Mouse (Mus musculus) forebrain, postnatal 0 days (tissue): Measurements from ENCODE around the gene Tm4sf20. TPM values are rescaled to one million over a fixed set of nuclear protein-coding genes. Genes with fewer than 3 reads are reported as not detected.

ENCODE experiments used
- ATAC-seq: fragments of 200-750 bp; cut with Nextera tagmentation; 2 replicates; pipeline ENCODE4 v1.8.0; 2017; ENCODE audit warnings: mild to moderate bottlenecking, moderate library complexity
- DNase-seq: peaks from one replicate; pipeline ENCODE4 v3.0.0-alpha.2; 2015
- H3K27ac ChIP-seq: fragments of 300-500 bp; sonication (generic); 2 replicates; pipeline ENCODE4 v1.5.1; 2014; ENCODE audit warnings: low read depth, mild to moderate bottlenecking, antibody characterized with exemption, low read length, moderate library complexity, mixed read lengths
- H3K27me3 ChIP-seq: fragments of 300-500 bp; sonication (generic); 2 replicates; pipeline ENCODE4 v1.6.1; 2014; ENCODE audit warnings: mild to moderate bottlenecking, low read length, mixed read lengths; ENCODE audit not compliant: insufficient read depth
- H3K36me3 ChIP-seq: fragments of 300-500 bp; sonication (generic); 2 replicates; pipeline ENCODE4 v1.6.1; 2014; ENCODE audit warnings: mild to moderate bottlenecking, moderate library complexity; ENCODE audit not compliant: insufficient read depth
- H3K4me1 ChIP-seq: fragments of 300-500 bp; sonication (generic); 2 replicates; pipeline ENCODE4 v1.6.1; 2014; ENCODE audit warnings: antibody characterized with exemption; ENCODE audit not compliant: insufficient read depth
- H3K4me2 ChIP-seq: fragments of 300-500 bp; sonication (generic); 2 replicates; pipeline ENCODE4 v1.6.1; 2014; ENCODE audit warnings: low read depth, mild to moderate bottlenecking, moderate library complexity
- H3K4me3 ChIP-seq: fragments of 300-500 bp; sonication (generic); 2 replicates; pipeline ENCODE4 v1.5.1; 2014; ENCODE audit warnings: low read depth, low read length, mixed read lengths
- H3K9ac ChIP-seq: fragments of 300-500 bp; sonication (generic); 2 replicates; pipeline ENCODE4 v1.6.1; 2014; ENCODE audit warnings: mild to moderate bottlenecking
- H3K9me3 ChIP-seq: fragments of 300-500 bp; sonication (generic); 2 replicates; pipeline ENCODE4 v1.6.1; 2016; ENCODE audit warnings: low read length
- CTCF ChIP-seq: sonication (generic); IDR thresholded peaks from 2 replicates; pipeline ENCODE4 v1.5.1; 2016; ENCODE audit warnings: antibody characterized with exemption, control low read depth, low read depth
- WGBS: fragments of 180-500 bp; shearing (Covaris S2); extraction: QIAGEN DNeasy Blood & Tissue Kit; methylation state at CpG from one replicate; pipeline ENCODE4 v1.1.7; 2014; 5-methylcytosine and 5-hydroxymethylcytosine counted together
- polyA plus RNA-seq: library from polyadenylated mRNA; unstranded; fragments of >200 nt; fragmentation: Nextera tagmentation; extraction: Ambion mirVana; gene quantifications from 2 replicates; pipeline ENCODE4 v1.2.1, GENCODE M21; 2015
- total RNA-seq: library from RNA; depleted of rRNA; stranded (reverse); fragments of >200 nt; gene quantifications from 2 replicates; pipeline ENCODE4 v1.2.3, GENCODE M21; 2014

Gene Tm4sf20
- total and polyA plus RNA-seq, 2 experiments from 2014 or later = not detected

GRCm38 (mm10) chr1:82783559-82783958, 15.3 kb upstream of the Tm4sf20 start:
- Histone ChIP-seq H3K36me3 (no peaks in the 10 kb centered on the region), H3K4me1 (no peaks in the 10 kb centered on the region), H3K9ac (no peak overlapping the region), H3K4me2 (no peak overlapping the region), H3K9me3 (no peaks in the 10 kb centered on the region), H3K27me3 (no peaks in the 10 kb centered on the region), H3K27ac (no peak overlapping the region), H3K4me3 (no peak overlapping the region)
- TF ChIP-seq CTCF = no peak
- WGBS = 60% methylated on average over 3 of the region's 3 CpGs
- ATAC-seq = no peak
- no peak for DNase-seq

GRCm38 (mm10) chr1:82779388-82779966, 11.2 kb upstream of the Tm4sf20 start:
- Histone ChIP-seq H3K4me3 (no peak overlapping the region), H3K27ac (no peak overlapping the region), H3K27me3 (no peaks in the 10 kb centered on the region), H3K4me2 (no peak overlapping the region), H3K9me3 (no peaks in the 10 kb centered on the region), H3K36me3 (no peaks in the 10 kb centered on the region), H3K9ac (no peak overlapping the region), H3K4me1 (no peaks in the 10 kb centered on the region)
- TF ChIP-seq CTCF = no peak
- DNase-seq (no peak), ATAC-seq (no peak)
- 89% methylated on average over 6 of the region's 6 CpGs for WGBS

- 87% methylated on average over 4 of the region's 4 CpGs for WGBS
- H3K9me3 ChIP-seq = no peaks in the 10 kb centered on the region
- ATAC-seq (0 out of 2 replicates have a peak, but pooled peaks have one; percentile 34), DNase-seq (no peak)
- no peak overlapping the region for H3K4me2 ChIP-seq
- H3K4me3 ChIP-seq = no peak overlapping the region
- no peak overlapping the region for H3K27ac ChIP-seq
- H3K9ac ChIP-seq = no peak overlapping the region
- H3K27me3 ChIP-seq = no peaks in the 10 kb centered on the region
- H3K36me3 ChIP-seq = no peaks in the 10 kb centered on the region
- no peak for TF ChIP-seq CTCF
- no peaks in the 10 kb centered on the region for H3K4me1 ChIP-seq
Observed at GRCm38 (mm10) chr1:82775293-82775692, 7.0 kb upstream of the Tm4sf20 start.

GRCm38 (mm10) chr1:82773208-82773607, 4.9 kb upstream of the Tm4sf20 start:
- 79% methylated on average over 5 of the region's 5 CpGs for WGBS
- Histone ChIP-seq H3K27ac (no peak overlapping the region), H3K4me1 (no peaks in the 10 kb centered on the region), H3K9ac (no peak overlapping the region), H3K9me3 (no peaks in the 10 kb centered on the region), H3K4me3 (no peak overlapping the region), H3K27me3 (no peaks in the 10 kb centered on the region), H3K36me3 (no peaks in the 10 kb centered on the region), H3K4me2 (no peak overlapping the region)
- no peak for TF ChIP-seq CTCF
- DNase-seq = no peak
- ATAC-seq = no peak

GRCm38 (mm10) chr1:82772428-82772827, 4.2 kb upstream of the Tm4sf20 start:
- Histone ChIP-seq H3K4me1 (no peaks in the 10 kb centered on the region), H3K9me3 (no peaks in the 10 kb centered on the region), H3K27me3 (no peaks in the 10 kb centered on the region), H3K4me2 (no peak overlapping the region), H3K36me3 (no peaks in the 10 kb centered on the region), H3K27ac (no peak overlapping the region), H3K4me3 (no peak overlapping the region), H3K9ac (no peak overlapping the region)
- TF ChIP-seq CTCF = no peak
- 92% methylated on average over 4 of the region's 4 CpGs for WGBS
- DNase-seq = no peak
- no peak for ATAC-seq

- Histone ChIP-seq H3K4me1 (no peaks in the 10 kb centered on the region), H3K27ac (no peak within 1 kb of the TSS), H3K27me3 (no peaks in the 10 kb centered on the region), H3K4me2 (no peak within 1 kb of the TSS), H3K9me3 (no peaks in the 10 kb centered on the region), H3K4me3 (no peak within 1 kb of the TSS), H3K36me3 (no peaks in the 10 kb centered on the region), H3K9ac (no peak within 1 kb of the TSS)
- ATAC-seq = no peak
- WGBS = 89% methylated on average over 15 of the region's 15 CpGs
- DNase-seq = no peak
- TF ChIP-seq CTCF = no peak
Observed at GRCm38 (mm10) chr1:82771022-82771586, 2.8 kb upstream of the Tm4sf20 start, which contains the start of gene Gm47791. TSS of gene Gm47791 (minus strand) at chr1:82771243.

GRCm38 (mm10) chr1:82766641-82767040, 1.6 kb downstream of the Tm4sf20 start:
- no peak for TF ChIP-seq CTCF
- Histone ChIP-seq H3K27me3 (no peaks in the 10 kb centered on the region), H3K4me3 (no peak overlapping the region), H3K9ac (no peak overlapping the region), H3K27ac (no peak overlapping the region), H3K4me1 (no peaks in the 10 kb centered on the region), H3K9me3 (no peaks in the 10 kb centered on the region), H3K4me2 (no peak overlapping the region), H3K36me3 (no peaks in the 10 kb centered on the region)
- 80% methylated on average over 4 of the region's 4 CpGs for WGBS
- DNase-seq = no peak
- no peak for ATAC-seq
